Mouse (Mus musculus) CH12.LX (cell line): ENCODE data around the gene Tspan32. TPM values are rescaled to one million over a fixed set of nuclear protein-coding genes. Genes with fewer than 3 reads are reported as not detected.

Source experiments
- DNase-seq: peaks from one replicate; pipeline ENCODE4 v3.0.0-alpha.2; 2013; ENCODE audit errors: extremely low read depth
- H3K27ac ChIP-seq: 2 replicates; pipeline ENCODE4 v1.5.1; 2012; ENCODE audit warnings: low read depth, mild to moderate bottlenecking, control low read depth, moderate library complexity; ENCODE audit not compliant: insufficient read depth
- H3K27me3 ChIP-seq: replicated peaks from 2 replicates; pipeline ENCODE3; 2012; ENCODE audit warnings: inconsistent platforms
- H3K36me3 ChIP-seq, 2 experiments: replicated peaks in 1 of 2; 2 replicates each; pipeline versions ENCODE3 to v1.6.1; 2012; ENCODE audit warnings: inconsistent platforms in 1 of 2, low read length in 1 of 2, mild to moderate bottlenecking in 1 of 2, mixed read lengths in 1 of 2, moderate library complexity in 1 of 2; ENCODE audit not compliant: control insufficient read depth in 1 of 2, insufficient read depth in 1 of 2
- H3K4me1 ChIP-seq, 2 experiments: 2 replicates each; pipeline ENCODE4 v1.6.1; 2012; ENCODE audit warnings: inconsistent platforms in 1 of 2, moderate library complexity in 1 of 2; ENCODE audit not compliant: insufficient read depth in 2 of 2, control insufficient read depth in 1 of 2
- H3K4me2 ChIP-seq: 2 replicates; pipeline ENCODE4 v1.6.1; 2012; ENCODE audit warnings: low read depth, mild to moderate bottlenecking, control low read depth; ENCODE audit not compliant: poor library complexity, insufficient read depth, severe bottlenecking
- H3K4me3 ChIP-seq, 3 experiments: fragments of 150-350 bp in 1 of 3; sonication (generic) in 1 of 3; replicated peaks in 1 of 3; 2 replicates each; pipeline versions ENCODE3 to v1.5.1; 2011 to 2012; ENCODE audit warnings: low read depth in 2 of 3, low read length in 2 of 3, mild to moderate bottlenecking in 2 of 3, moderate library complexity in 2 of 3, control low read depth in 1 of 3, improper control_type of control experiment in 1 of 3, inconsistent platforms in 1 of 3, mixed read lengths in 1 of 3; ENCODE audit not compliant: poor library complexity in 1 of 3
- H3K79me2 ChIP-seq: replicated peaks from 2 replicates; pipeline ENCODE4 v1.6.1; 2012; ENCODE audit warnings: mild to moderate bottlenecking, moderate library complexity; ENCODE audit not compliant: control insufficient read depth, poor library complexity, insufficient read depth, severe bottlenecking; ENCODE audit errors: extremely low read depth
- H3K9ac ChIP-seq: 2 replicates; pipeline ENCODE4 v1.6.1; 2012; ENCODE audit warnings: low read depth, mild to moderate bottlenecking, control low read depth, moderate library complexity; ENCODE audit not compliant: insufficient read depth
- H3K9me3 ChIP-seq: replicated peaks from 2 replicates; pipeline ENCODE3; 2012; ENCODE audit warnings: low read length, inconsistent platforms, mixed read lengths
- BHLHE40 ChIP-seq: IDR thresholded peaks from 2 replicates; pipeline ENCODE4 v1.6.1; 2011; ENCODE audit warnings: mild to moderate bottlenecking, low read depth, low read length, improper control_type of control experiment
- CHD1 ChIP-seq: IDR thresholded peaks from 2 replicates; pipeline ENCODE4 v1.6.1; 2012; ENCODE audit warnings: low read depth, low read length, improper control_type of control experiment, inconsistent platforms
- EP300 ChIP-seq: IDR thresholded peaks from 2 replicates; pipeline ENCODE4 v1.6.1; 2011; ENCODE audit warnings: low read length, improper control_type of control experiment
- MAZ ChIP-seq: IDR thresholded peaks from 2 replicates; pipeline ENCODE4 v1.6.1; 2012; ENCODE audit warnings: low read depth, mild to moderate bottlenecking, inconsistent platforms, low read length, improper control_type of control experiment, moderate library complexity
- MEF2A ChIP-seq: IDR thresholded peaks from 2 replicates; pipeline ENCODE4 v1.6.1; 2014; ENCODE audit warnings: low read depth, mild to moderate bottlenecking, inconsistent platforms, low read length, improper control_type of control experiment, borderline replicate concordance
- MYC ChIP-seq: IDR thresholded peaks from 2 replicates; pipeline ENCODE4 v1.6.1; 2011; ENCODE audit warnings: low read depth, mild to moderate bottlenecking, improper control_type of control experiment, low read length
- SIN3A ChIP-seq: IDR thresholded peaks from 2 replicates; pipeline ENCODE4 v1.6.1; 2012; ENCODE audit warnings: low read length, improper control_type of control experiment, inconsistent platforms
- SMC3 ChIP-seq: IDR thresholded peaks from 2 replicates; pipeline ENCODE4 v1.6.1; 2011; ENCODE audit warnings: low read depth, low read length, improper control_type of control experiment
- UBTF ChIP-seq: IDR thresholded peaks from 2 replicates; pipeline ENCODE4 v1.6.1; 2012; ENCODE audit warnings: low read depth, mild to moderate bottlenecking, inconsistent platforms, low read length, improper control_type of control experiment, moderate library complexity
- USF2 ChIP-seq: conservative IDR thresholded peaks from 2 replicates; pipeline ENCODE4 v1.6.1; 2011; ENCODE audit warnings: low read depth, low read length, improper control_type of control experiment
- ZKSCAN1 ChIP-seq: IDR thresholded peaks from 2 replicates; pipeline ENCODE4 v1.6.1; 2012; ENCODE audit warnings: low read depth, inconsistent platforms, low read length, improper control_type of control experiment, borderline replicate concordance
- dilution Hi-C: fragments of 300-500 bp; cut with MboI; formaldehyde crosslinking; loops from 2 replicates; pipeline ENCODE4 v1.14.3; 2020; ENCODE audit warnings: low sequenced_read_pairs; ENCODE audit not compliant: extremely low pct_unique_long_range_greater_than_20kb, extremely low pct_ligation_motif_present
- in situ Hi-C: fragments of 300-500 bp; cut with MboI; formaldehyde crosslinking; loops from 3 replicates; pipeline ENCODE4 v1.14.3; 2019; ENCODE audit warnings: low sequenced_read_pairs, low pct_ligation_motif_present, low pct_unique_long_range_greater_than_20kb, mixed read lengths
- polyA plus RNA-seq: library from polyadenylated mRNA; unstranded; fragments of >175 nt; gene quantifications from 2 replicates; pipeline ENCODE4 v1.2.1, GENCODE M21; 2012; ENCODE audit warnings: low read depth; ENCODE audit not compliant: insufficient read length
- total RNA-seq, 2 experiments: library from RNA; depleted of rRNA; stranded (reverse); fragments of 300-350 nt in 1 of 2; fragments of >200 nt in 1 of 2; gene quantifications; 2 replicates each; pipeline ENCODE4 v1.2.3; 2012 to 2014

Tspan32 gene
- total and polyA plus RNA-seq, 3 experiments = 28.2 to 34.5 (median 28.6) TPM

- in situ Hi-C loops (no loop called here), dilution Hi-C loops (no loop called here)
- no peak for DNase-seq
- Histone ChIP-seq H3K27me3 (no peaks in the 10 kb centered on the region), H3K36me3 (no peaks in the 10 kb centered on the region)
- TF ChIP-seq USF2 = no peak
- TF ChIP-seq CHD1 = no peak
- TF ChIP-seq UBTF = no peak
- no peak for TF ChIP-seq EP300
- no peak for TF ChIP-seq SIN3A
- TF ChIP-seq ZKSCAN1 = no peak
- TF ChIP-seq MEF2A = no peak
- TF ChIP-seq BHLHE40 = no peak
- TF ChIP-seq, all 38 proteins: peak for 0
- Histone ChIP-seq H3K4me2 (no peak overlapping the region), H3K79me2 (no peaks in the 10 kb centered on the region), H3K4me1 (peaks cover 44 to 80% of the 10 kb centered on the region in 2 experiments), H3K9ac (no peak overlapping the region), H3K27ac (no peak overlapping the region), H3K9me3 (peaks cover 5% of the 10 kb centered on the region), H3K4me3 (no peak overlapping the region)
Observed at GRCm38 (mm10) chr7:143040561-143040960, 35.7 kb downstream of the Tspan32 start.

- Histone ChIP-seq H3K27ac (no peak overlapping the region), H3K27me3 (no peaks in the 10 kb centered on the region), H3K79me2 (no peaks in the 10 kb centered on the region), H3K9me3 (peaks cover 5% of the 10 kb centered on the region), H3K9ac (no peak overlapping the region), H3K36me3 (no peaks in the 10 kb centered on the region), H3K4me1 (peaks cover 43 to 81% of the 10 kb centered on the region in 2 experiments), H3K4me3 (no peak overlapping the region), H3K4me2 (no peak overlapping the region)
- in situ Hi-C loops (no loop called here), dilution Hi-C loops (no loop called here)
- DNase-seq = no peak
- TF ChIP-seq SMC3 = no peak
Observed at GRCm38 (mm10) chr7:143041138-143041822, 36.4 kb downstream of the Tspan32 start.

- dilution Hi-C loops = no loop called here
- in situ Hi-C loops = no loop called here
- Histone ChIP-seq H3K79me2 (no peaks in the 10 kb centered on the region), H3K4me1 (peaks cover 36 to 79% of the 10 kb centered on the region in 2 experiments), H3K9me3 (peaks cover 5% of the 10 kb centered on the region), H3K9ac (no peak overlapping the region), H3K27ac (no peak overlapping the region), H3K36me3 (no peaks in the 10 kb centered on the region), H3K27me3 (no peaks in the 10 kb centered on the region), H3K4me2 (no peak overlapping the region), H3K4me3 (no peak overlapping the region)
- no peak for DNase-seq
- TF ChIP-seq MYC (no peak), MAZ (no peak)
Observed at GRCm38 (mm10) chr7:143042089-143042488, 37.2 kb downstream of the Tspan32 start.
